Mouse (Mus musculus) midbrain, embryonic 11.5 days (tissue): ENCODE data around the gene Fndc7. TPM values are rescaled to one million over a fixed set of nuclear protein-coding genes. Genes with fewer than 3 reads are reported as not detected.
"Not testable (repeated sequence)": the region's sequence is repeated elsewhere in the genome, so short reads cannot be mapped to it uniquely, and the experiment has no call there.

Experiments used
- ATAC-seq: fragments of 200-750 bp; cut with Nextera tagmentation; 2 replicates; pipeline ENCODE4 v1.8.0; 2017; ENCODE audit warnings: moderate TSS enrichment, moderate library complexity; ENCODE audit not compliant: low FRiP score
- DNase-seq: peaks from one replicate; pipeline ENCODE4 v3.0.0; 2015; ENCODE audit warnings: low spot score; ENCODE audit errors: missing footprints
- H3K27ac ChIP-seq: fragments of 300-500 bp; sonication (generic); 2 replicates; pipeline ENCODE4 v1.5.1; 2014; ENCODE audit warnings: low read depth, low read length
- H3K27me3 ChIP-seq: fragments of 300-500 bp; sonication (generic); 2 replicates; pipeline ENCODE4 v1.6.1; 2014; ENCODE audit warnings: mild to moderate bottlenecking, low read length, moderate library complexity, mixed read lengths; ENCODE audit not compliant: control insufficient read depth, insufficient read depth
- H3K36me3 ChIP-seq: fragments of 300-500 bp; sonication (generic); 2 replicates; pipeline ENCODE4 v1.6.1; 2014; ENCODE audit warnings: mild to moderate bottlenecking, low read length, moderate library complexity, mixed read lengths; ENCODE audit not compliant: control insufficient read depth, insufficient read depth
- H3K4me1 ChIP-seq: fragments of 300-500 bp; sonication (generic); 2 replicates; pipeline ENCODE4 v1.6.1; 2014; ENCODE audit warnings: low read length; ENCODE audit not compliant: control insufficient read depth, insufficient read depth
- H3K4me2 ChIP-seq: fragments of 300-500 bp; sonication (generic); 2 replicates; pipeline ENCODE4 v1.6.1; 2014; ENCODE audit warnings: mild to moderate bottlenecking, moderate library complexity
- H3K4me3 ChIP-seq: fragments of 300-500 bp; sonication (generic); 2 replicates; pipeline ENCODE4 v1.5.1; 2014; ENCODE audit warnings: low read depth, low read length
- H3K9ac ChIP-seq: fragments of 300-500 bp; sonication (generic); 2 replicates; pipeline ENCODE4 v1.6.1; 2014; ENCODE audit warnings: low read length
- H3K9me3 ChIP-seq: fragments of 300-500 bp; sonication (generic); 2 replicates; pipeline ENCODE4 v1.6.1; 2016; ENCODE audit warnings: low read length; ENCODE audit not compliant: control insufficient read depth
- WGBS: fragments of 180-500 bp; shearing (Covaris S2); extraction: QIAGEN DNeasy Blood & Tissue Kit; methylation state at CpG from one replicate; pipeline ENCODE4 v1.1.7; 2014; 5-methylcytosine and 5-hydroxymethylcytosine counted together
- polyA plus RNA-seq: library from polyadenylated mRNA; unstranded; fragments of >200 nt; fragmentation: Nextera tagmentation; extraction: Ambion mirVana; gene quantifications from 2 replicates; pipeline ENCODE4 v1.2.1, GENCODE M21; 2014

The Fndc7 gene
- polyA plus RNA-seq, 1 experiment from 2014 or later = not detected

DNA sequence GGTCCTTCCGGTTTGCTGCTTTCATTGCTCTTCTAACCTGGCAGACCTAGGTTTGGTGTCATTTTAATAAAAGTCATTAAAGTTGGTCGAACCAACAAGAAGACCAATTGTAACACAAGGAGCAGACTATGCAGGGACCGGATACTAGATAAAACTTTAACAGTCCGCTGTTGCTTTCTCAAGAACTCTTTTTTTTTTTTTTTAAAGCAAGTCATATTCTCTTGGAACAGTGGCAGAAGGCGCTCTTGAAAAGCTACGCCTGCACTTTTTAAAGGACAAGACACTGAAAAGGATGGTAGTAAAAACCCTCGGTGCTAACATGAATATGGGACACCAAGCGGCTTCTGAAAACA lies 50.2 kb downstream of the Fndc7 start:
- no peaks in the 10 kb centered on the region for H3K9me3 ChIP-seq
- peaks cover 9% of the 10 kb centered on the region; the same call in 1 of the 2 replicates for H3K4me1 ChIP-seq
- H3K4me2 ChIP-seq = peak overlapping the region; percentile 70
- 17% methylated on average over 8 of the region's 8 CpGs for WGBS
- H3K9ac ChIP-seq = peak overlapping the region; percentile 65
- no peaks in the 10 kb centered on the region for H3K27me3 ChIP-seq
- peak overlapping the region; percentile 55 for H3K4me3 ChIP-seq
- no peak overlapping the region for H3K27ac ChIP-seq
- no peaks in the 10 kb centered on the region for H3K36me3 ChIP-seq
- ATAC-seq = no peak
- DNase-seq = no peak

DNA sequence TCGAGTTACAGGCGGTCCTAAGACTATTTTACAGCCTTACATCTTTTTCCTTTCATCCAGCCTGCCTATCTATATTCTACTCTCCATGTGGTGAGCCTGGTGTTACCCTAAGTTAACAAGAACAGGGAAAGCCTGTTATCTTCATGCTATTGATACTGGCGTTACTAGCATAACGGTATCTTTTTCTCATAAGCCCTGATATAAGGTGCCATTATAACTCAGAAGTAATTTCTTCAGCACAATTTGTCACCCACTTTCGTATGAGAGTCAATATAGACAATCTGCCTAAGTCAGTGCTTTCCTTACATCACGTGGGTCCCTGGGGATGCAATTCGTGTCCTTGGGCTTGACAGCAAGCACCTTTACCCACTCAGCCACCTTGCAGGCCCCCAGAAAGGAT lies 50.8 kb downstream of the Fndc7 start:
- WGBS = 91% methylated on average over 7 of the region's 7 CpGs
- Histone ChIP-seq H3K4me3 (no peak overlapping the region), H3K36me3 (no peaks in the 10 kb centered on the region), H3K4me2 (peak overlapping the region; percentile 70; the same call in 1 of the 2 replicates), H3K9ac (no peak overlapping the region), H3K9me3 (no peaks in the 10 kb centered on the region), H3K4me1 (peaks cover 9% of the 10 kb centered on the region; the same call in 1 of the 2 replicates), H3K27ac (no peak overlapping the region), H3K27me3 (no peaks in the 10 kb centered on the region)
- DNase-seq (peak; percentile 33), ATAC-seq (no peak)

GRCm38 (mm10) chr3:108836931-108837330 lies 52.9 kb downstream of the Fndc7 start:
- no peaks in the 10 kb centered on the region for H3K9me3 ChIP-seq
- peaks cover 9% of the 10 kb centered on the region; the same call in 1 of the 2 replicates for H3K4me1 ChIP-seq
- DNase-seq = no peak
- no peak overlapping the region for H3K9ac ChIP-seq
- no peak overlapping the region for H3K4me2 ChIP-seq
- no peaks in the 10 kb centered on the region for H3K36me3 ChIP-seq
- H3K27ac ChIP-seq = no peak overlapping the region
- H3K4me3 ChIP-seq = no peak overlapping the region
- WGBS = 97% methylated on average over 6 of the region's 6 CpGs
- no peak for ATAC-seq
- H3K27me3 ChIP-seq = no peaks in the 10 kb centered on the region

GRCm38 (mm10) chr3:108833717-108834116 lies 56.1 kb downstream of the Fndc7 start:
- not testable (repeated sequence) for ATAC-seq

DNA sequence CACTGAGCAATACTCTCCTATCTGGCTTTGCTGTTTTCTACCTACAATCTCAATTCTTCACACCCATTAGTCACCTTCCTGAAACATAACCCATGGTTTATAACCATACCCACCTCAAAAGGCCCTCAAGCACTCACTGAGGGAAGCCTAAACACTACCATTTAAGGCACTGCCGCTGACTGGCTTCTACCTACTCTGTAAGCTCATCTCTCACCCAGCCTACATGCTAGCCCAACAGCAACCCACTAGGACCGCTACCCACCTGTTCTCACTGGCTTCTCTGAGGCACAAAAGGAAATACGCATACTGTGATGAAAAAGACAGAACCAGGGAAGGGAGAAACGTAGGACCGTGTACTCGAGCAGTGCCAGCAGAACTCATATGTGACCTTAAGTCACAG lies 58.1 kb downstream of the Fndc7 start:
- H3K27me3 ChIP-seq = no peaks in the 10 kb centered on the region
- no peak overlapping the region for H3K4me2 ChIP-seq
- DNase-seq (no peak), ATAC-seq (no peak)
- no peak overlapping the region for H3K9ac ChIP-seq
- no peaks in the 10 kb centered on the region for H3K9me3 ChIP-seq
- WGBS = 97% methylated on average over 6 of the region's 6 CpGs
- H3K4me1 ChIP-seq = no peaks in the 10 kb centered on the region
- H3K27ac ChIP-seq = no peak overlapping the region
- H3K36me3 ChIP-seq = no peaks in the 10 kb centered on the region
- H3K4me3 ChIP-seq = no peak overlapping the region

More at GRCm38 (mm10) chr3:108833717-108834116, 56.1 kb downstream of the Fndc7 start:
- WGBS = 100% methylated on average over 1 of the region's 1 CpGs
- H3K27me3 ChIP-seq, H3K4me2 ChIP-seq, H3K4me1 ChIP-seq, H3K4me3 ChIP-seq, DNase-seq, H3K27ac ChIP-seq, H3K9ac ChIP-seq, H3K9me3 ChIP-seq, H3K36me3 ChIP-seq: not testable (repeated sequence)

GRCm38 (mm10) chr3:108830493-108830892 lies 59.3 kb downstream of the Fndc7 start:
- no peak overlapping the region for H3K4me3 ChIP-seq
- no peak for DNase-seq

GRCm38 (mm10) chr3:108815631-108816030 lies 74.2 kb downstream of the Fndc7 start:
- no peaks in the 10 kb centered on the region; the same call in 1 of the 2 replicates for H3K36me3 ChIP-seq
- no peak overlapping the region for H3K27ac ChIP-seq
- H3K4me1 ChIP-seq = no peaks in the 10 kb centered on the region
- H3K4me3 ChIP-seq = no peak overlapping the region
- DNase-seq (no peak), ATAC-seq (no peak)
- no peaks in the 10 kb centered on the region for H3K9me3 ChIP-seq
- 84% methylated on average over 4 of the region's 4 CpGs for WGBS
- H3K4me2 ChIP-seq = no peak overlapping the region
- no peak overlapping the region for H3K9ac ChIP-seq
- no peaks in the 10 kb centered on the region for H3K27me3 ChIP-seq

More at GRCm38 (mm10) chr3:108830493-108830892, 59.3 kb downstream of the Fndc7 start:
- Histone ChIP-seq H3K4me1 (no peaks in the 10 kb centered on the region), H3K27ac (no peak overlapping the region), H3K27me3 (no peaks in the 10 kb centered on the region), H3K9me3 (no peaks in the 10 kb centered on the region), H3K4me2 (no peak overlapping the region), H3K9ac (no peak overlapping the region), H3K36me3 (no peaks in the 10 kb centered on the region)
- ATAC-seq = no peak
- 89% methylated on average over 11 of the region's 11 CpGs for WGBS

GRCm38 (mm10) chr3:108810747-108811263 lies 79.0 kb downstream of the Fndc7 start:
- H3K9me3 ChIP-seq = no peaks in the 10 kb centered on the region
- no peak for DNase-seq
- H3K4me2 ChIP-seq = no peak overlapping the region
- 88% methylated on average over 4 of the region's 4 CpGs for WGBS
- H3K27ac ChIP-seq = no peak overlapping the region
- H3K9ac ChIP-seq = no peak overlapping the region
- H3K27me3 ChIP-seq = no peaks in the 10 kb centered on the region
- no peak overlapping the region for H3K4me3 ChIP-seq
- H3K4me1 ChIP-seq = no peaks in the 10 kb centered on the region
- ATAC-seq = no peak
- H3K36me3 ChIP-seq = no peaks in the 10 kb centered on the region; the same call in 1 of the 2 replicates

DNA sequence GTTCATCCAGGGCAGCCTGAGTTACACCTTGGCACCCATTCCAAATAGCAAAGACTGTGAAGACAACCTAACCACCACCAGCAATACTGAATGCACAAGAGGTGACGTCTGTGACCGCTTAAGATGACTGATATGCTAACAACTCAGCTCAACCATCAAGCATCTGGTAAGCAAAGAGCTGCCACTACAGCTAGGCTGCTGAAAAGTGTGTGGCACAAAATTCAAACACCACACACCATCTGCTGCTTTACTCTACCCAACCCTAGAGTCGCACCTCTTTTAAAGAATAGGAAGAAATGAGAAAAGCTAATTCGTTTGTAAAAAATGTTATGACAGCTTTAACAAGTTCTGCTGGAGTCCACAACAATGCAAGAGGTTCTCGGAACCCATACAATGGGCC lies 84.2 kb downstream of the Fndc7 start:
- no peaks in the 10 kb centered on the region; the same call in 1 of the 2 replicates for H3K36me3 ChIP-seq
- ATAC-seq = no peak
- no peak for DNase-seq
- H3K9me3 ChIP-seq = no peaks in the 10 kb centered on the region
- H3K4me3 ChIP-seq = no peak overlapping the region
- WGBS = 83% methylated on average over 5 of the region's 5 CpGs
- no peak overlapping the region for H3K9ac ChIP-seq
- no peaks in the 10 kb centered on the region for H3K27me3 ChIP-seq
- no peak overlapping the region for H3K4me2 ChIP-seq
- H3K4me1 ChIP-seq = no peaks in the 10 kb centered on the region
- H3K27ac ChIP-seq = no peak overlapping the region
